Mouse (Mus musculus) G1E (cell line): Measurements from ENCODE around the gene Cplx3. TPM values are rescaled to one million over a fixed set of nuclear protein-coding genes. Genes with fewer than 3 reads are reported as not detected.
A peak's percentile ranks its signal among the peaks of the same experiment; 100 is the strongest.

Source experiments
- ATAC-seq: 2 replicates; pipeline ENCODE4 v1.8.0; 2016; ENCODE audit warnings: mild to moderate bottlenecking; ENCODE audit not compliant: insufficient number of reproducible peaks, poor library complexity, low FRiP score, severe bottlenecking; ENCODE audit errors: extremely low read depth
- DNase-seq: peaks from one replicate; pipeline ENCODE4 v3.0.0; 2012; ENCODE audit warnings: low spot score
- H3K27me3 ChIP-seq: 2 replicates; pipeline ENCODE4 v1.6.1; 2012; ENCODE audit warnings: mild to moderate bottlenecking, low read length, inconsistent platforms; ENCODE audit not compliant: insufficient read depth
- H3K36me3 ChIP-seq: replicated peaks from 2 replicates; pipeline ENCODE3; 2012; ENCODE audit warnings: mild to moderate bottlenecking, inconsistent platforms
- H3K4me1 ChIP-seq: 2 replicates; pipeline ENCODE4 v1.6.1; 2012; ENCODE audit warnings: low read depth, low read length, inconsistent platforms, mixed read lengths; ENCODE audit not compliant: insufficient read depth
- H3K4me3 ChIP-seq: 2 replicates; pipeline ENCODE4 v1.5.1; 2012; ENCODE audit warnings: low read depth, mild to moderate bottlenecking, inconsistent platforms, low read length, moderate library complexity, mixed read lengths
- H3K9me3 ChIP-seq: replicated peaks from 2 replicates; pipeline ENCODE4 v1.6.1; 2012; ENCODE audit warnings: inconsistent platforms
- CTCF ChIP-seq: IDR thresholded peaks from 2 replicates; pipeline ENCODE4 v1.5.1; 2012; ENCODE audit warnings: low read depth, low read length, inconsistent platforms, mixed read lengths
- GATA1 ChIP-seq: IDR thresholded peaks from 2 replicates; pipeline ENCODE4 v1.6.1; 2012; ENCODE audit warnings: borderline replicate concordance, low read length, inconsistent platforms, mixed read lengths
- GATA2 ChIP-seq: IDR thresholded peaks from 2 replicates; pipeline ENCODE4 v1.6.1; 2012; ENCODE audit warnings: low read depth, low read length, inconsistent platforms, borderline replicate concordance
- POLR2AphosphoS5 ChIP-seq: IDR thresholded peaks from 2 replicates; pipeline ENCODE4 v1.6.1; 2012; ENCODE audit warnings: low read depth, low read length, inconsistent platforms; ENCODE audit not compliant: insufficient replicate concordance
- TAL1 ChIP-seq: conservative IDR thresholded peaks from 2 replicates; pipeline ENCODE4 v1.6.1; 2012; ENCODE audit warnings: low read depth, low read length, inconsistent platforms, mixed read lengths
- polyA plus RNA-seq: library from polyadenylated mRNA; stranded (reverse); fragments of >175 nt; gene quantifications from 2 replicates; pipeline ENCODE4 v1.2.3, GENCODE M21; 2012
- total RNA-seq, 2 experiments: library from RNA; stranded (forward) in 1 of 2; stranded (reverse) in 1 of 2; fragments of 200-1000 nt in 1 of 2; fragments of >200 nt in 1 of 2; fragmentation: Nextera tagmentation in 1 of 2; gene quantifications; 2 replicates each; pipeline ENCODE4 v1.2.3; 2014 to 2017

The Cplx3 gene
- total RNA-seq (2014; fragmentation: Nextera tagmentation) (not detected in 2 replicates), total RNA-seq (2017) (0.11 TPM in 1 of 2 replicates, not detected in the other), polyA plus RNA-seq (not detected in 2 replicates)

DNA sequence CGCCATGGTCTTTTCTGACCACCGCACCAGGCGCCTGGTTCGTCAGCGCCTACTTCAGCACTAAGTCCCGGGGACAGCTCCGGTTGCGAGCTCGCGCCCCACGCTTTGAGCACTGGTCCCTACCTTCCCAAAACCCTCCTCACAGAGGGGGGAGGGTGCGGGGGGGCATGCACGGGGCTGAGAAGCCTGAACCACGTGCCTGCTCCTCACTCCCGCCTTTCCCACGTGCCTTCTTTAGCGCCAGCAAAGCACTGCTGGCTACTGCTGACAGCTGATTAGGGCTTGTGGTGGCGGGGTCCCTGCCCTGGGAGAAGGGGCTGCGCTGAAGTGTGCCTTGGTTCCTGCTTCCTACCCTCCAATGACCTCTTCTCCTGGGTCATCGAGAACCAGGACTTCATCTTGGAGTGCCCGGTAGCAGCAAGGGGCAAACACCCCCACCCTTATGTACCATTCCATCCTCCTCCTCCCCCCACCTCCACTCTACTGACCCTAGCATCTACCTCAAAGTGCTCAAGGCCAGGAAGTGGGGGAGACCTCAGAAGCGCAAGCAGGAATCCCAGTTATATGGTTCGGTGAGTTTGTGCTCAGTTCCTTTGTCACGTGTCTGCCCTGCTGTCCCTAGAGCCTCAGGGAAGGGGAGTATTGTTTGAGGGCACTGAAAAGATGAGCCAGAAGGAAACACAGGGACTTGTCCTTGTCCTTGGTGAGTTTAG, at the start of gene Cplx3:
TSS of gene Cplx3 (minus strand) at position 143 of the 713 bp plus-strand sequence.
- peak; percentile 47 for DNase-seq
- ATAC-seq, result no peak
- peaks cover 5% of the 10 kb centered on the region for H3K4me1 ChIP-seq
- no peak for TF ChIP-seq POLR2AphosphoS5
- no peak for TF ChIP-seq TAL1
- no peak for TF ChIP-seq GATA1
- TF ChIP-seq CTCF, result no peak
- no peak for TF ChIP-seq GATA2
- peaks cover 66% of the 10 kb centered on the region for H3K27me3 ChIP-seq
- H3K4me3 ChIP-seq, result no peak within 1 kb of the TSS
- H3K9me3 ChIP-seq, result no peaks in the 10 kb centered on the region
- H3K36me3 ChIP-seq, result no peaks in the 10 kb centered on the region

DNA sequence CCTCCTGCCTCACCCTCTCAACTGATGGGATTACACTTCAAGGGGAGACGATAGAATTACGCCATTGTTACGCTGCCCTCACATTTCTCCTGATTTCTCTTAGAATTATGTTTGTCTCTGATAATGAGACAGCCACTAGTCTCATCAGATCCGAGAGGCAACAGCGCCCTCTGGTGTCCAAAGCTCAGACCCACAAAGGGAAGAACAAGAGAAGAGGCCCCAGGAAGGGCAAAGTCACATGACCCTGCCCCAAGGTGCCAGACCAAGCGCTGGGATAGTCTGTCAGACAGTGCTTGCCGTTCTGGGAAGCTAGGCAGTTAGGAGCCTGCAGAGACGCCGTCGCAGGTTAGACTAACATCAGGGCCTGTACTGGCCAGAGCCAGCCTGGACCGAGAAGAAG, 49.7 kb upstream of the Cplx3 start:
- H3K4me1 ChIP-seq, result peaks cover 46% of the 10 kb centered on the region
- ATAC-seq, result peak; percentile 66
- DNase-seq, result peak; percentile 84
- H3K36me3 ChIP-seq, result no peaks in the 10 kb centered on the region
- TF ChIP-seq CTCF, result peak; percentile 61
- no peak for TF ChIP-seq GATA2
- peaks cover 17% of the 10 kb centered on the region for H3K27me3 ChIP-seq
- H3K4me3 ChIP-seq, result peak overlapping the region; percentile 50; the same call in 1 of the 2 replicates
- H3K9me3 ChIP-seq, result no peaks in the 10 kb centered on the region

GRCm38 (mm10) chr9:57654966-57655365, 48.9 kb upstream of the Cplx3 start:
- DNase-seq (no peak), ATAC-seq (no peak)
- Histone ChIP-seq H3K4me1 (peaks cover 46% of the 10 kb centered on the region), H3K36me3 (no peaks in the 10 kb centered on the region), H3K9me3 (no peaks in the 10 kb centered on the region), H3K4me3 (no peak overlapping the region), H3K27me3 (peaks cover 17% of the 10 kb centered on the region)
- TF ChIP-seq GATA1, result no peak

- no peak within 1 kb of the TSS for H3K4me3 ChIP-seq
- H3K9me3 ChIP-seq, result no peaks in the 10 kb centered on the region
- peaks cover 17% of the 10 kb centered on the region for H3K27me3 ChIP-seq
- TF ChIP-seq CTCF (no peak), POLR2AphosphoS5 (no peak), GATA1 (no peak), TAL1 (no peak), GATA2 (no peak)
- no peak for ATAC-seq
- no peak for DNase-seq
- H3K36me3 ChIP-seq, result no peaks in the 10 kb centered on the region
- peaks cover 47% of the 10 kb centered on the region for H3K4me1 ChIP-seq
Measured at GRCm38 (mm10) chr9:57653283-57653682, 47.2 kb upstream of the Cplx3 start, which contains the start of gene Csk. Csk (minus strand) TSS chr9:57653631.

DNA sequence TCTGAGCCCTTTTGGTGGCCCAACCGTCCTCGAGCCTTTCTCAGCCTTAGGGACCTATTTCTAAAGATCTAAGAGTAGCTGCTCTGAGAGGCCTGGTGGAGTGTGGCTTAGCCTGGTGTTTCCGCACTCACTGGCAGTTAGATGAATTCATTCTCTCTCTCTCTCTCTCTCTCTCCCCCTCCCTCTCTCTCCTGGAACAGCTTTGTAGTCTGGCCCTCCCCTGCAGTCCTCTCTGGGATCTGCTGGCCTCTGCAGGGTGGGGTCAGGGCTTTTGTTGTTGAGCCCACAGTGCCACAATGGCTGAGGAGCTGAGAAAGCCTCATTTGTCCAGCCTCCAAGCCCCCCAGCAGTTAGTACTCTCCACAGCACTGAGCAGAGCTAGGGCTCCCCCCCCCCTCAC, 46.8 kb upstream of the Cplx3 start:
- Histone ChIP-seq H3K36me3 (no peaks in the 10 kb centered on the region), H3K4me3 (no peak overlapping the region), H3K27me3 (peaks cover 17% of the 10 kb centered on the region), H3K9me3 (no peaks in the 10 kb centered on the region), H3K4me1 (peaks cover 51% of the 10 kb centered on the region)
- TF ChIP-seq GATA1, result no peak
- TF ChIP-seq TAL1, result no peak
- TF ChIP-seq CTCF, result no peak
- no peak for TF ChIP-seq POLR2AphosphoS5
- TF ChIP-seq GATA2, result no peak
- DNase-seq (no peak), ATAC-seq (no peak)

- H3K9me3 ChIP-seq, result no peaks in the 10 kb centered on the region
- no peak for TF ChIP-seq CTCF
- no peak for TF ChIP-seq TAL1
- no peak for TF ChIP-seq GATA1
- TF ChIP-seq POLR2AphosphoS5, result no peak
- TF ChIP-seq GATA2, result no peak
- peaks cover 56% of the 10 kb centered on the region for H3K4me1 ChIP-seq
- DNase-seq (no peak), ATAC-seq (no peak)
- H3K27me3 ChIP-seq, result peaks cover 17% of the 10 kb centered on the region
- H3K4me3 ChIP-seq, result no peak overlapping the region
- no peaks in the 10 kb centered on the region for H3K36me3 ChIP-seq
Measured at GRCm38 (mm10) chr9:57652351-57652750, 46.3 kb upstream of the Cplx3 start.
